Mouse (Mus musculus) adrenal gland, adult 2 months (tissue): Measurements from ENCODE around the gene Hoxd1. TPM values are rescaled to one million over a fixed set of nuclear protein-coding genes. Genes with fewer than 3 reads are reported as not detected.

Source experiments
- DNase-seq: peaks from one replicate; pipeline ENCODE4 v3.0.0; 2021
- long read RNA-seq: library from polyadenylated mRNA; stranded (forward); transcript quantifications from one replicate; pipeline ENCODE4 v2.0.0, GENCODE M21; 2021
- polyA plus RNA-seq: library from polyadenylated mRNA; depleted of rRNA; stranded (reverse); fragments of >200 nt; gene quantifications from 2 replicates; pipeline ENCODE4 v1.2.3, GENCODE M21; 2012; rRNA removed
- total RNA-seq, 2 experiments: library from RNA; stranded (reverse); gene quantifications; 2 replicates each; pipeline ENCODE4 v1.2.3; 2021

The Hoxd1 gene
- not detected for total RNA-seq
- polyA plus RNA-seq: not detected in 2 replicates
- long read RNA-seq: 0 reads

DNA sequence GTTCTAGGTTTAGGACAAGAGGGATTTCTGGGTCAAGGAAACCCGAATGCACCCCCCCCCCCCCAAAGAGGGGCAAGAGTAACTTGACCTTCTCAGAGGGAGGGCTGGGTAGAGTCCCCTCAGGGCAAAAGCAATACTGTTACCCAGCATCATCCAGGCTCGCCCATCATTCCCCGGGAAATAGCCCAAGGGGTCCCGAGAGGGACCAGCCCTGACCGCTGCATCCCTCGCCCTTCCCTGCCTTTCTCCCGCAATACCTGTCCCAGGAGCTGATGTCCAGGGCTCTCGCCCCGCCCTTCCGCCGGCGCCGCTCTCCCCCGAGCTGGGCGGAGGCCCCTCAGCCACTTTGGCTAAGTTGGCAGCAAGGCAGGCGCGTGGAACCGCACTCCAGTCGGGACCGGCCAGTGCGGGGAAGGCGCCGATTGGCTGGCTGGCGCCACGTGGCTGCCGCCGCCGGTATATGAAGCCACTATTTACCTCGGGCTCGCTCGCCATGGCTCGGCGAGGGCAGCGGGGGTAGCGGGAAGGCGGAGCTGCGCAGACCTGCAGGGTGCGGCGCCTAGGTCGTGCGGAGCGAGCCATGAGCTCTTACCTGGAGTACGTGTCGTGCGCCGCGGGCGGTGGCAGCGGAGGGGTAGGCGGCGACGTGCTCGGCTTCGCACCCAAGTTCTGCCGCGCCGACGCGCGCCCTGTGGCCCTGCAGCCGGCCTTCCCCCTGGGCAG, at the start of gene Hoxd1:
Gene Hoxd1, plus strand, starts transcription at position 459 of the 723 bp plus-strand sequence.
- DNase-seq: peak; percentile 82

DNA sequence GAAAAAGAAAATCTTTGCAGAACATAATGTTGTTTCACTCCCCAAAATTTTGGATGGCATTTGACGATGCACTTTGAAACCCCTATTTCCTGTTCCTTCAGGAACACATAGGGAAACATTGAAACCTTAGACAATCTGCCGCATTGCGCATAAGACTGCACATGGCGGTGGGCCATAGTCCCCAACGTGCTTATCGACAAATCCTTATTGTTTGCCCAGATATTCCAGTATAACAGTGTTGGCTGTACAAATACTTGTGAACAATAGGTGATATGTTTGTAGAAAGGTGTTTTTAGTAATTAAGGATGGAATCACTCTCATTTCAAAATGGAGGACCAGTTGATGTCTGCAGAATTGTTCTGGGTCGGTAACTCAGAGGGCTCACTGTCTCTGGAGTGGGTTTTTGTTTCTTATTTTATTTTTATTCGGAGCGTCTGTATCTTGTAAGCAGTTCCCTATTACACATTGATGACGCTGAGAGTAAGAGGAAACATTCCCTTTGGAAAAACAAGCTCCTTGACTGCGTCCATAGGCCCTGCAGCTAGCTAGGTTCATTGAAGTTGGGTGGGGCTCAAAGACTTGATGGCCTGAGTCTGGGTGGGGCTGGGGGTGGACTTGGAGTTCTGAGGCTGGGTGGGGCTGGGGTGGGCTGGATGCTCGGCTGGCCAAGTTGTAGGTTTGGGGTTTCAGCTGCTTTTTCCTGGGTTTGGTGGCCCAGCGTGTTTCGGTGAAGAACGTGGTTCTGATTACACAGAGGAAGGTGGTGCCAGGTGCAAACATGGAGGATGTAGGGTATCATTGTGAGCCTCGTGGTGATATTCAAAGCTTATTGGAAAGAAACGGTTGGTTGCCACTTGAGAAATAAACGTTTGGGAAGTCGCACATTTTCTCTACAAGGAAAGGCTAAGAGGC, 49.3 kb upstream of the Hoxd1 start:
- no peak for DNase-seq

DNA sequence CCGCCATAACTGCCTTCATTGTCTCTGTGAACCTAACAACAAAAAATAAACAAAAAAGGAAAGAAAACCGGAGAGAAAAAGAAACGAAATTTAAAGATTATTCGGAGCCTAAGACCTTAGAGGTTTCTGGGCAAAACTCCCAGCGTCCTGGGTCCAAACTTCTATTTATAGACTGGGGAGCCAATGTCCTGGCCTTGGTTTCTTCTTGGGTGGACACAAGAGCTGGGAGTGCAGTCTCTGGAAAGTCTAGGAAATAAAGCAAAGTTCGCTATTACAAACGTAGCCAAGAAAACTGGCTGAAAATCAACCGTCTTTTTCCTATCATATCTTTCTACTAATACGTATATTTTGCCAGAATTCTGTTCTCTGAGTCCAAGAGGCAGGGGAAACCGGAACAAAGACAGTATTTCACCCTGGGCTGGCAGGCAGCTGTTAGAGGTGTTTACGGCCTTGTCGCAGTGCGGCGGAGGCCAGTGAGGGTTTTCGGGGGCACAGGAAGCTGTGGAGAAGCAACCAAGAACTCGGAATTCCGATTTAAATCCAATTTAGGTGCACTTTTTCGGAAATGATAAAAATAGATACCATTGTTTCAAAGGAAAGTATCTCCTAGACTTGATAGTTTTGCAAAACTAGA, 48.5 kb upstream of the Hoxd1 start:
- peak; percentile 43 for DNase-seq

DNA sequence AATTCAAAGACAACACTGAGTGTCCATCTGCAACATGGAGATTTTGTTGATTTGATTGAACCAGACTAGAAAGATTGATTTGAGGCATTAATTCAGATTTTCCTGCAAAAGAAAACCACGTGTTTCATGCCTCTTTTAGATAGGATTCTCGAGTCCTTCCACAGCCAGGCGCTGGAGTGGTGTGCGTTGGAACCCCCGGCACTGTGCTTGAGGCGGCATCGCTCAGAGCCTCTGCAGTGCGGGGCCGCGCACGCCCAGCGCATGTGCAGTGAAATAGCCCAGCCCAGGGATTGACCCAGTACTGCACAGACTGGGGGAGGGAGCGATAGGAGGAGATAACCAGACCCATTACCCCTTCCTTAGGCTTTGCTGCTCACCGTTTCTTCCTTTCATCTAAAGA, 47.9 kb upstream of the Hoxd1 start:
- DNase-seq: peak; percentile 81

DNA sequence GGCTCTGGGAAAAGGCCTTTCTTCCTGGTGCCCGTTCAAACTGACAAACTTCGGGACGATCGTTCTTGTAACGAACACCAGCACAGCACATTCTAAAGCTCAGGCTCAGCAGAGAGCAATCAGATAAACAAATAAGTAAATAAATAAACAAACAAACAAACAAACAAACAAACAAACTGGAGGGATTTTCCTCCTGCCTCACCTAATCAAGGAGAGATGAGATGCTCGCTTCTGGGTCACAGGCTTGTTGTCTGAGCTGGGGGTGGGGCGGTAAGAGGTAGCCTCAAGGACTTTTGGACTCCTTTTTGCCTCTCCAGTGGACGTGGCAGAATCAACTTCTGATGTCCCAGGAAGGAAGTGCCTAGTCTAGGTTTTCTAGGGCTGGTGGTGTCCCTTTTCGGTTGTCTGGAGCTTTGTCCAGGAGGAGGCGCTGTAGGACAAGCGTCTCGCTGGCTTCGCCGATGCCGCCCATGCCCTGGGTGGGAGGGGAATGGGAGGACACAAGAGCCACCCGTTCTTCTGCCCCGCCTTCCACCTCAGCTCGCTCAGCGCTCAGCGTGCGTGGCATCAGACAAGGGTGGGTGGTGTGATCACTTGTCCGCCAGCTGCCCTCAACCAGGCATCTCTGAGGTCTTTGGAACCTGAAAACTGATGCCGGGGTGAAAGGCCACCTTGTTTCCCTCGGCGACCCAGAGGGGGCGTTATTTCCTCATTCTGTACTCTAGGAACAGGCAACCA, 47.1 kb upstream of the Hoxd1 start:
- DNase-seq: peak; percentile 94

DNA sequence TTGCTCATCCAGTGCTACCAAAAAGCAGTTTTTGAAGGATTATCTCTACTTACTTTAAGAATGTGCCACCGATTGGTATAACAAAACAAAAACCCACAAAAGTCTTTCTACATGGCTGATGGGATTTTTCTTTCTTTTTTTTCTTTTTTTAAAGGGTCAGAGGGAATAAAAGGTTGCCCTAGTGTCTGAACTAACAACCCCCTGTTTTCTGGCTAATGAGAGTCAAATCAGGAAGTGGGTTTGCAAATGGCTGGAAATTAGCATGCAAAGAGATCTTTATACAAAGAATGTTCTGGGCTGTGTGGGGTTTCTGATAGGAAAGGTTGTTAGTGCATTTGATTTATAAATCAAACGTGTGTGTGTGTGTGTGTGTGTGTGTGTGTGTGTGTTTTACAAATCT, 42.4 kb upstream of the Hoxd1 start:
- DNase-seq: no peak

DNA sequence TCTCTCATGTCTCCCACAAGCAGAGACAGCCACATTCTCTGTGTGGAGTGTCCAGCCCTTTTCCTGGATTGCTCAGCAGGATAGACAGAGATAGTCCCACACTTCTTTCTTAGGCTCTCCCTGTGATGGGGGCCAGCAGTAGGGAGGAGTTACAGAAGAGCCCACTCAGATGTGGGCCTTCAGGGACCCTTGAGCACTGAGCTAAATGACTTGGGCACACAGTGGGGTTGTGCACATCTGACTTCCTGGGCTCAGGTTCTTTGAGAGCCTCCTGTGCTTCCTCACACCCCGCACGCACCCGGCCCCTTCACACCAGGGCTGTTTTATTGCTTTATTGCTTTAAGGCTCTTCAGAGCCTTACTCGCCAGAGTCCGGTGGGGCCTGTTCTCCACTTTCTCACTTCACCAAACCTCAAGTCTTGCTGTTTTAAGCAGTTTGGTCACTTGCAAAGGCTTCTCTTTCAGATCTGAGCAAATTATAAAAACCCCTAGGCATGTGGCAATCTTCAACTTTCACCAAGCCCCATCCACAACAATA, 41.8 kb upstream of the Hoxd1 start:
- DNase-seq: no peak

DNA sequence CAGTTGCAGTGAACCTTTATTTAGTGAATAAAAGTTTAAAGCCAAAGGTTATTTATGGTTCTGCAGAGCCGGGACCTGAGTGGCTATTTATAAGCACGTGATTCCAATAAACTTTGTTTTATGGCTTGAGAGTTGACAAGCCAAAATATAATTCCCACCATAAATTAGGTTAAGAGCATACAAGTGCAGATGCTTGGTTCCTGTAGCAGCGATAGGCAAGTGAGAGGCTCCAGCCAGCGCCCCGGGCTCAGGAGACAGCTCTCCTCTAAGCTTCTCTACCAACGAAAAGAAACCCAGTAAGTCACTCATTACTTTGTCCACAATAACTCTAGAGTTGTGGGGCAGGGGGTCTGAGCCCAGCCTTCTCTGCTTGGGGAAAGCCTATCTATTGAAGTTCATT, 40.9 kb upstream of the Hoxd1 start:
- peak; percentile 3 for DNase-seq

DNA sequence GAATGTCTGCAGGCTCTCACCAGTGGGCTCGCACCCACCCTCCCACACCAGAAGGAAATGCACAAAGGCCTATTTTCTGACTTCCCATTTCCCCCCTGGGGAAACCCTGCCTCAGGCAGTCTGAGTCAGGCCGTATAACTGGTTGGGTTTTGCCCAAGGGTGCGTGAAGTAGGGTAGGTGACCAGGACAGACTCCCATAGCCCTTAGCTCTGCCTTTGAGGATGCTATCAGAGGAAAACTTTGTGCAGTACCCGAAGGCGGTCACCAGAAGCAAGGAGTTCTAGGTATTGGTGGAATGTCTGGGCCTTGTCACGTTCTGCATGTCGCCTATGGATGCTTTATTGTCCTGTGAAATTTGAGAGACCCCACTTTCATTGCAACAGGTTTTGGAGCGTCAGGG, 39.8 kb upstream of the Hoxd1 start:
- no peak for DNase-seq

DNA sequence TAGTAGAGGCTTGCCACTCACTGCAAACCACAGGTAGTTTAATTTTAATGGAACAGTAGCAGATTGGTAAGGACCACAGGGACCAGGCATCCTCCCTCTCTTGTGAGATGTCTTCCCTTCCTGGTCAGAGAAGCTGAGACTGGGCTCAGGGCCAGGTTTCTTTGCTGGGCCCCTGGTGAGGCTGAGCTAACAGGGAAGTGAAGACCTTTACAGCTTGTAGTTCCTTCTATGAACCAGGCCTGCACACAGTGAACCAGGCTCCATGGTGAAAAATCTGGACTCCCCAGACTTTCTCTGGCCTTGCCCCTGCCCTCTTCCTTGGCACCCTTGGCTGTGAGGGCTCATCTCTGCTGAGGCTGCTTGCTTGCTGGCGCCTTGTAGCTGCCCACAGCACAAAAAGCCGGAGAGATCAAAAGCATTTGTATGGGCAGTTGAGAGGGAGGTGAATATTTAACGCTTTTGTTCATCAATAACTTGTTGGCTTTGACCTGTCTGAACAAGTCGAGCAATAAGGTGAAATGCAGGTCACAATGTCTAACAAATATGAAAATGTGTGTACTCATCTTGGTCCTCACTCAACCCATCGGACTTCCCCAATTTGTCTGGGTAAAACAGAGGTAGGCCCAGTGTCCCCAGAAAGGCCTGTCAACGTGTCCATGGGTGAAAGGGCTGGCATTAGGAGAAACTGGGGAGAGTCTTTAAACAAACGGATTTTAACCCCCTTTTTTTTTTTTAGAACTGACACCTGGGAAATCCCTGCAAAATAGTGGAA, 38.4 kb upstream of the Hoxd1 start:
- no peak for DNase-seq

DNA sequence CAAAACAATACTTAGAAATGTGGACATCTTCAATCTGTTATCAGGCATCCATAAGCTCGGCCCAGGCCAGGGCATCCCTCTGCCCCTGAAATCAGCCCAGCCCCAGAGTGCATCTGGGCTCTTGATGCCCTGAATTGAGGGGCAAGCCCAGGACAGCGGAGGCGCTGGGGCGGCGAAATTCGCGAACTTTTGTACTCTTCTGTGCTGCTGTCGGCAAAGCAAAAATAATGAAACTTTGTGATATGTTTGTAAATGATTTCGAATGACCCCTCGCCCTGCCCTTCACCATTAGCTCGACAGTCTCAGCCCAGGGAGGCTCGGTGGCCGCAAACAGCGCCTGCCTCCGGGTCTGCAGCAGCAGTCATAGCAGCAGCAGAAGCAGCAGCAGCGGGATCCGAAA, 37.6 kb upstream of the Hoxd1 start:
- DNase-seq: peak; percentile 1

DNA sequence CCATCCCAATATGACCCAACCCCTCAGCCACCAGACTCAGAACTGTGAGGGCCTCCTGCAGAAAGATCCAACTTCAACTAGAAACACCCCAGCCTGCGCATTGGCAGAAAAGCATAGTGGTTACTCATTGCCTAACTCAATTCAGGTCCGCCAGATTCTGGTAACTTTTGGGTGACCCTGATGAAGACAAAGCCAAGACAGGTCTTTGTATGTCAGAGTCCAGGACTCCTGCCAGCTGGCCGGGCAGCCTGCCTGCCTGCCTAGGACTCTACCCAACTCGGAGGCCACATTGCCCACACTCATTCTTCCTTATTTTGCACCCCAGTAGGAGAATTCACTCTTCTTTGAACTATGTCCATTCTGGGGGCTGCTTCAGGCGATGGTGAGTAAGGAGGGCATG, 36.2 kb upstream of the Hoxd1 start, which contains the start of gene Gm28230:
Gene Gm28230, plus strand, starts transcription at position 178 of the 400 bp plus-strand sequence.
- peak; percentile 64 for DNase-seq

DNA sequence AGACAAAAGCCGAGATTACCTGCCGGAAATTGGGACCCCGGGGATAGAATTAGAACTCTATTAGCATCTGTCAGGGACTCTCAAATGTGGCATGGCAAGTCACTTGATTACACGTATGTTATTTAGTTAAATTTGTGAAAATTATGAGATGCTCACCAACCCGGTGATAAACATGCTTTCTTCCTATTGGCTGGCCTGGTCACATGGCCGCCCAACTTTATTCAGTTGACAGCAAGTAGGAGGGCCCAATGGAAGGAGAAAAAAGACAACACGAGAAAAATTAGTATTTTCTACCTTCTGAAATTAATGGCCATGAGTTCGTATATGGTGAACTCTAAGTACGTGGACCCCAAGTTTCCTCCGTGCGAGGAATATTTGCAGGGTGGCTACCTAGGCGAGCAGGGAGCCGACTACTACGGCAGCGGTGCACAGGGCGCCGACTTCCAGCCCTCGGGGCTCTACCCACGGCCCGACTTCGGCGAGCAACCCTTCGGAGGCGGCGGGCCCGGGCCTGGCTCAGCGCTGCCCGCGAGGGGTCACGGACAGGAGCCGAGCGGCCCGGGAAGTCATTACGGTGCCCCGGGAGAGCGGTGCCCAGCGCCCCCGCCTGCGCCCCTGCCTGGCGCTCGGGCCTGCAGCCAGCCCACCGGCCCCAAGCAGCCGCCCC, 35.7 kb upstream of the Hoxd1 start:
- DNase-seq: no peak

DNA sequence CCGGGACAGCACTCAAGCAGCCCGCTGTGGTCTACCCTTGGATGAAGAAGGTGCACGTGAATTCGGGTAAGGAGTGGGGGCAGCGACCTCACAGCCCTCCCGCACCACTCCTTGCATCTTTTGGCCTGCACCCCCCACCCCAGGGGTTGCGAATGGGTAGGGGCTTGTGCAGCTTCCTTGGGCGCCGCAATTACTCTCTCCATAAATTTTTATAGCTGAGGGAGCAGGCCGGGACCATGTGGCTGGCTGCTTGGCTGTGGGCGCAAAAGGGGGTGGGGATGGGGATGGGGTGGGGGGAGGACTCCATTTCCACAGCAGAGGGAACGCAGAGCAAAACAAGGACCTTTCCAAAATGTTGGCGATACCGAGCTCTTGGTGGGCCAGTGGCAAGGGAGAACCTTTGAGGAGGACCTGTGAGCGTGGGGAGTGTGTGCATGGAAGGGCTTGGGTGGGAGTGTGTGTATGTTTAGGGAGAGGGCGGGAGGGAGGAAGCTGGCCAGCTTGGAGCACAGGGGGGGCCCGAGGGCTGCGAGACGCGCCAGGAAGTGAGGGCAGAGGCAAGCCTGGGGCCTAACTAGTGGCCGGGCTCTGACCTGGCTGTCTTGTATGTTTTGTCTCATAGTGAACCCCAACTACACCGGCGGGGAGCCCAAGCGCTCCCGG, 35.0 kb upstream of the Hoxd1 start:
- no peak for DNase-seq

DNA sequence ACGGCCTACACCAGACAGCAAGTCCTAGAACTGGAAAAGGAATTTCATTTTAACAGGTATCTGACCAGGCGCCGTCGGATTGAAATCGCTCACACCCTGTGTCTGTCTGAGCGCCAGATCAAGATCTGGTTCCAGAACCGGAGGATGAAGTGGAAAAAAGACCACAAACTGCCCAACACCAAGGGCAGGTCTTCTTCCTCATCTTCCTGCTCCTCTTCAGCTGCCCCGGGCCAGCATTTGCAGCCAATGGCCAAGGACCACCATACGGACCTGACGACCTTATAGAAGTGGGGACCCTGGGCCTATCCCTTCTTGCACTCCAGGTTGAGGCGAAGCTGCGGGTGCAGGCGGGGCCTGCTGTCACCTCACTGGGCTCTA, 34.5 kb upstream of the Hoxd1 start:
- DNase-seq: no peak

DNA sequence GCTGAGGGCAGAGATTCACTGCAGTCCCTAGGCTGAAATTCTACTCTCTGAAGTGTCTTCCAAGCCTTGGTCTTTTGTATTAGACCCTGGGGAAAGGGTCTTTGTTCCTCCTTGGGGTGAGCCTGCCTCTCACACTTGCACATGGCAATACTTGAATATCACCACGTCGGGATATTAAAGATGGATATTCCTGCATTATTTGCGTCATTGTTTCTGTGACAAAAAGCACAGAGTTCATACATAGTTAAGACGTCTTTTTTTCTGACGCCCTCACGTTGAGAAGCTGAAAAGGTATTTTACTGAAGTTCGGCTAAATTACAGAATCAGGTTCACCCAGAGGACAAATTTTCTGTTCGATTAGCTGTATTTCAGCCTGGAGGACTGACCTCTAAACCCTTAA, 32.4 kb upstream of the Hoxd1 start:
- DNase-seq: no peak

DNA sequence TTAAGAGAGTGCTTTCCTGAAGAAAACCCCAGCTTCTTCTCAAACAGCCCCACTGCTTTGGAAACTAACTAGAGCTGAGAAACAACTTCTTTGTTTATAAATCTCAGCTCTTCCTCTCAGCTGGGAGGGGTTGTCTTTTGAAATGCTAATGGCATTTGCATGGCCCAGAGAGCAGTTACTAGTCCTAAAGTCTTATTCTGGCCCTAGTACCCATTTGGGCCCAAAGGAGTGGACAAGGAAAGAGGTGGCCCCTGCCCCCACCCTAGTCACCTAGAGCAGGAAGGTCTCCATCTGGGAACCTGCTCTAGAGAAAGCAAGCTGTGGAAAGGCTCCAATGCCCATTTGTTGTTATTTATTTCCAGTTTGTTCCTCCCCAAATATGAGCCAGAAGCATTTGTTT, 31.7 kb upstream of the Hoxd1 start:
- no peak for DNase-seq

DNA sequence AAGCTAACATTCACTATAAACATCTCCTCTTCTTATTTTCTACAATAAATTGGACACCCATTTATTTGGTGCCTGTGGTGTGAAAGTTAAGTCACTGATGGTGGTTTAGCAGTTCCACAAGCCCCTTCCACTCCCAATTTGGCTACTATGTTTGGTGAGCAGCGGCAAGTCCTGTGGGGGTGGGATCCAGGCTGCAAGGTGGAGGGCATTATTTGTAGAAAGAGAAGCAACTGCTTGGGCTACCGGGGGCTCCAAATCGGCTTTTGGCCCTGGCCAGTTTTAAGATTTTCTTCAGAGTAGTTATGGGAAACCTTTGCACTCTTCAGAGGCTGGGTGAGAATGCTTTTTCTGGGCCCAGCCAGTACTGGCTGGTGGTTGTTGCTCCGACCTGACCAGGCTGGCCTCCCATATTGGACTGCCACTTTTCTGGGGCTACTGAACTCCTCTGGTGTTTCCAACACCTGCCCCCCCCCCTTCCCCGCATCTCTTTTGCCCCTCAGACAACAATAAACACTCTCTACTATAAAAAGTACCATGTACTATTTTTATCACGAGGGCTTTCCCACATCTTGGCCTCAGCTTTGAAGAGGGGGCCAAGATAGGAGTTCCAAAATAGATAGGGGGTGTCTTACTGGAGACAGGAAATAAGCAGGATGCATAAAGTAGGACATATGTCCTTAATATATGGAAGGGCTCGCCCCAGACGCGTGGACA, 30.8 kb upstream of the Hoxd1 start:
- no peak for DNase-seq
